Mouse (Mus musculus): Measurements from ENCODE around the gene Fam189a2. TPM values are rescaled to one million over a fixed set of nuclear protein-coding genes. Genes with fewer than 3 reads are reported as not detected.

The Fam189a2 gene
- total and polyA plus RNA-seq, 3 experiments, result not detected

DNA sequence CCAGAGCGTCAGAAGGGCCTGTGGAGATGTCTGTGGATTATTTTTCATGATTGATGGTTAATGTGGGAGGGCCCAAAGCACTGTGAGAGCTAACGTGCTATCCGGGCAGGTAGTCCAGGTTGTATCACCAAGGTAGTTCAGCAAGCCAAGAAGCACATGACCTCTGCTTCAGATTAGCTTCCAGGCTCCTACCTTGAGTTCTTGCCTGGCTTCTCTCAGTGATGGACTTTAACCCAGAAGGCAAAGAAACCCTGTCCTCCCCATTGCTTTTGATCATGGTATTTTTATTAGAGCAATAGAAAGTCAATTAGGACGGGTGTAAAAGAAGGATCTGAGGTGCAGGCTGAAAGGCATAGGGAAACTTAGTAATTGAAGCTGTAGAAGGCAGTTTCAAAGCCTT lies 32.8 kb upstream of the Fam189a2 start:
- TF ChIP-seq NRF1 (IDR thresholded peaks at IDR 0.05; ENCODE audit: insufficient read depth, low read depth, low read length, poor library complexity, severe bottlenecking) (no peak), RAD21 (IDR thresholded peaks at IDR 0.05; ENCODE audit: low read depth, low read length) (no peak), GABPA (IDR thresholded peaks at IDR 0.05; ENCODE audit: low read depth, low read length) (no peak), TBP (IDR thresholded peaks at IDR 0.05; ENCODE audit: low read depth, low read length) (no peak), ELF1 (IDR thresholded peaks at IDR 0.05; ENCODE audit: low read depth, low read length) (no peak), RCOR1 (IDR thresholded peaks at IDR 0.05; ENCODE audit: low read depth, low read length) (no peak), SIN3A (IDR thresholded peaks at IDR 0.05; ENCODE audit: low read length) (no peak), EP300 (IDR thresholded peaks at IDR 0.05; ENCODE audit: low read depth in 1 of 2, low read length in 2 of 2) (no peak), POLR2A (IDR thresholded peaks at IDR 0.05; ENCODE audit: control insufficient read depth in 1 of 2, insufficient read depth in 1 of 2, low read depth in 1 of 2, low read length in 2 of 2, poor library complexity in 1 of 2) (no peak), ZC3H11A (IDR thresholded peaks at IDR 0.05; ENCODE audit: low read depth, low read length) (no peak), ZKSCAN1 (IDR thresholded peaks at IDR 0.05; ENCODE audit: low read depth, low read length) (no peak)
- Histone ChIP-seq H3K79me2 (ENCODE audit: control insufficient read depth, insufficient read depth, low read length, poor library complexity) (no peaks in the 10 kb centered on the region), H3K27me3 (ENCODE audit: control insufficient read depth in 1 of 2, insufficient read depth in 2 of 2, low read length in 2 of 2) (no peaks in the 10 kb centered on the region), H3K9me3 (replicated peaks; ENCODE audit: insufficient read depth, low read length) (no peaks in the 10 kb centered on the region), H3K36me3 (ENCODE audit: control insufficient read depth in 1 of 2, insufficient read depth in 2 of 2, low read length in 2 of 2) (no peaks in the 10 kb centered on the region), H3K27ac (ENCODE audit: control insufficient read depth, low read depth, low read length) (no peak overlapping the region), H3K9ac (ENCODE audit: control insufficient read depth, low read depth, low read length, poor library complexity, severe bottlenecking) (no peak overlapping the region), H3K4me1 (ENCODE audit: control insufficient read depth in 1 of 2, insufficient read depth in 2 of 2, low read length in 2 of 2) (no peaks in the 10 kb centered on the region), H3K4me3 (ENCODE audit: control insufficient read depth in 1 of 2, insufficient read depth in 1 of 2, low read depth in 2 of 2, low read length in 2 of 2) (no peak overlapping the region)
- no peak for DNase-seq (ENCODE audit: low read depth, low spot score)

DNA sequence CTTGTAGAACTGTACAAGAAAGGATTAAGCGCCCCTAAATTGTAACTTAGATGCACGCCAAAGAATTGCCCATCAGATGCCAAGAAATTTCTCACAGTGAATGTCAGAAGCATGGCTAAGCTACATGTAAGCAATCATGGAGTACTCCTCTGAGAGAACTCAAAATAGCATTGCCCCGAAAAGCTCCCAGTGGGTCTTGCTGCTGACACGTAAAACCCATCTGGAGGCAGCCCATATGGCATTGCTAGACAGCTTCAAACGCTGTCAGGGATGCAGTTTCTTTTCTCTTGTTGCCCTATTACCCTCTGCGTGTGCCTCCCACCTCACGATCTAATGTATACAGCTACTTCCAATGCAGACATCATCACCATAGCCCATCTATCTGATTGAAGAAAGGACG lies 28.0 kb upstream of the Fam189a2 start:
- H3K9me3 ChIP-seq (replicated peaks; ENCODE audit: insufficient read depth, low read length), result no peaks in the 10 kb centered on the region
- H3K4me3 ChIP-seq (ENCODE audit: control insufficient read depth in 1 of 2, insufficient read depth in 1 of 2, low read depth in 2 of 2, low read length in 2 of 2), result no peak overlapping the region
- no peaks in the 10 kb centered on the region for H3K27me3 ChIP-seq (ENCODE audit: control insufficient read depth in 1 of 2, insufficient read depth in 2 of 2, low read length in 2 of 2)
- H3K4me1 ChIP-seq (ENCODE audit: control insufficient read depth in 1 of 2, insufficient read depth in 2 of 2, low read length in 2 of 2), result no peaks in the 10 kb centered on the region
- no peak overlapping the region for H3K27ac ChIP-seq (ENCODE audit: control insufficient read depth, low read depth, low read length)
- TF ChIP-seq GABPA (IDR thresholded peaks at IDR 0.05; ENCODE audit: low read depth, low read length) (no peak), MAFK (IDR thresholded peaks at IDR 0.05; ENCODE audit: borderline replicate concordance, low read depth, low read length) (no peak), ZKSCAN1 (IDR thresholded peaks at IDR 0.05; ENCODE audit: low read depth, low read length) (no peak), USF2 (IDR thresholded peaks at IDR 0.05; ENCODE audit: borderline replicate concordance in 1 of 2, insufficient read depth in 1 of 2, low read depth in 1 of 2, low read length in 2 of 2) (no peak), TCF12 (IDR thresholded peaks at IDR 0.05; ENCODE audit: low read depth, low read length) (no peak), CTCF (IDR thresholded peaks at IDR 0.05 in 2 of 3, conservative IDR thresholded peaks at IDR 0.05 in 1 of 3; ENCODE audit: control insufficient read depth in 1 of 3, insufficient read depth in 1 of 3, low read depth in 2 of 3, low read length in 3 of 3, poor library complexity in 1 of 3, severe bottlenecking in 1 of 3) (no peak), USF1 (IDR thresholded peaks at IDR 0.05; ENCODE audit: low read depth, low read length) (no peak)
- no peak for DNase-seq (ENCODE audit: low read depth, low spot score)
- H3K79me2 ChIP-seq (ENCODE audit: control insufficient read depth, insufficient read depth, low read length, poor library complexity), result no peaks in the 10 kb centered on the region
- no peaks in the 10 kb centered on the region for H3K36me3 ChIP-seq (ENCODE audit: control insufficient read depth in 1 of 2, insufficient read depth in 2 of 2, low read length in 2 of 2)
- H3K9ac ChIP-seq (ENCODE audit: control insufficient read depth, low read depth, low read length, poor library complexity, severe bottlenecking), result no peak overlapping the region

Measured in MEL (cell line).